13 mouse cellular contexts compared by ENCODE assay signal in genomic region chr3:148982370-148982769, GRCm38 (mm10). TPM values are rescaled to one million over a fixed set of nuclear protein-coding genes. Genes with fewer than 3 reads are reported as not detected.
DNase-seq lines count a peak whose midpoint lies in the region; ATAC-seq and TF ChIP-seq lines count a peak whose summit lies in the region.
"Had no signal": no experiment of that assay in that cellular context is flagged by ENCODE, and none has a peak within 500 bp of the region (broad histone marks: within the 10 kb centered on the region; RNA-seq: fewer than 3 reads in every experiment).

No protein-coding gene starts in this region.

- H3K79me2 ChIP-seq in macrophage (ENCODE audit: inconsistent target): peaks cover 71% of the 10 kb centered on the region; the same call in 1 of the 2 replicates

- no peak for TF ChIP-seq POLR2A in lung, adult 2 months (IDR thresholded peaks at IDR 0.05; ENCODE audit: borderline replicate concordance, extremely low read depth, low read depth, low read length)

- peak overlapping the region; percentile 46; the same call in 1 of the 2 replicates for H3K4me2 ChIP-seq in heart, embryonic 12.5 days
- 0 out of 2 replicates have a peak overlapping the region, but pooled peaks have one; percentile 13 for H3K4me2 ChIP-seq in intestine, postnatal 0 days (replicated peaks; ENCODE audit: low read depth)
- H3K4me2 ChIP-seq in intestine, embryonic 15.5 days (replicated peaks): no peak overlapping the region
- no peak overlapping the region for H3K4me2 ChIP-seq in midbrain, embryonic 11.5 days

- TF ChIP-seq CTCF in intestine, postnatal 0 days (IDR thresholded peaks at IDR 0.05; ENCODE audit: low read depth): no peak
- TF ChIP-seq CTCF in lung, adult 2 months (IDR thresholded peaks at IDR 0.05; ENCODE audit: insufficient read depth, low read length): no peak

- H3K27me3 ChIP-seq in heart, embryonic 12.5 days (replicated peaks): no peaks in the 10 kb centered on the region
- H3K27me3 ChIP-seq in intestine, postnatal 0 days (replicated peaks; ENCODE audit: control insufficient read depth, insufficient read depth, low read length): no peaks in the 10 kb centered on the region
- no peaks in the 10 kb centered on the region for H3K27me3 ChIP-seq in intestine, embryonic 15.5 days (replicated peaks)
- no peaks in the 10 kb centered on the region for H3K27me3 ChIP-seq in midbrain, embryonic 11.5 days (ENCODE audit: control insufficient read depth, insufficient read depth, low read length)

- ATAC-seq in heart, embryonic 12.5 days (ENCODE audit: insufficient number of reproducible peaks, low FRiP score): no peak
- no peak for ATAC-seq in intestine, postnatal 0 days
- no peak for ATAC-seq in intestine, embryonic 15.5 days
- ATAC-seq in midbrain, embryonic 11.5 days (ENCODE audit: low FRiP score): no peak
- ATAC-seq: forebrain, embryonic 14.5 days had no signal

- no peaks in the 10 kb centered on the region for H3K9me3 ChIP-seq in heart, embryonic 12.5 days (replicated peaks)
- no peaks in the 10 kb centered on the region for H3K9me3 ChIP-seq in intestine, postnatal 0 days (ENCODE audit: control insufficient read depth)
- H3K9me3 ChIP-seq in intestine, embryonic 15.5 days: no peaks in the 10 kb centered on the region
- H3K9me3 ChIP-seq in midbrain, embryonic 11.5 days (ENCODE audit: control insufficient read depth, low read length): no peaks in the 10 kb centered on the region

- DNase-seq in heart, adult 11 months: no peak
- peak; percentile 19 for DNase-seq in MN1 (ENCODE audit: low spot score)
- no peak for DNase-seq in midbrain, embryonic 11.5 days (ENCODE audit: low spot score, missing footprints)
- DNase-seq in lung, adult 2 months: no peak
- DNase-seq: adrenal gland, postnatal 25 days; cerebellum, postnatal 25 days; right cerebral cortex, postnatal 4 days had no signal

- WGBS in heart, embryonic 12.5 days: 56% methylated on average over 4 of the region's 4 CpGs
- 44% methylated on average over 4 of the region's 4 CpGs for WGBS in intestine, postnatal 0 days
- 69% methylated on average over 4 of the region's 4 CpGs for WGBS in intestine, embryonic 15.5 days
- WGBS in macrophage (ENCODE audit: missing documents): 14% methylated on average over 4 of the region's 4 CpGs
- WGBS in midbrain, embryonic 11.5 days: 90% methylated on average over 4 of the region's 4 CpGs
- WGBS in lung, adult 2 months: 42% methylated on average over 4 of the region's 4 CpGs

- no peak overlapping the region for H3K4me3 ChIP-seq in heart, embryonic 12.5 days
- H3K4me3 ChIP-seq in intestine, postnatal 0 days (ENCODE audit: low read depth, low read length): no peak overlapping the region
- no peak overlapping the region for H3K4me3 ChIP-seq in intestine, embryonic 15.5 days (replicated peaks)
- H3K4me3 ChIP-seq in macrophage (ENCODE audit: inconsistent target): no peak overlapping the region; the same call in 1 of the 2 replicates
- H3K4me3 ChIP-seq in midbrain, embryonic 11.5 days (ENCODE audit: low read depth, low read length): no peak overlapping the region
- H3K4me3 ChIP-seq in lung, adult 2 months (replicated peaks; ENCODE audit: extremely low read depth, low read depth, low read length): no peak overlapping the region

- H3K4me1 ChIP-seq in heart, embryonic 12.5 days (replicated peaks): peaks cover 51% of the 10 kb centered on the region
- H3K4me1 ChIP-seq in intestine, postnatal 0 days (replicated peaks; ENCODE audit: control insufficient read depth, insufficient read depth, low read length): no peaks in the 10 kb centered on the region
- H3K4me1 ChIP-seq in intestine, embryonic 15.5 days (replicated peaks): peaks cover 16% of the 10 kb centered on the region
- H3K4me1 ChIP-seq in midbrain, embryonic 11.5 days (ENCODE audit: control insufficient read depth, insufficient read depth, low read length): peaks cover 38% of the 10 kb centered on the region
- H3K4me1 ChIP-seq in lung, adult 2 months (ENCODE audit: control insufficient read depth, insufficient read depth, low read length): peaks cover 14% of the 10 kb centered on the region

- H3K9ac ChIP-seq in heart, embryonic 12.5 days: no peak overlapping the region
- no peak overlapping the region for H3K9ac ChIP-seq in intestine, postnatal 0 days (ENCODE audit: low read depth, low read length)
- no peak overlapping the region for H3K9ac ChIP-seq in intestine, embryonic 15.5 days
- no peak overlapping the region for H3K9ac ChIP-seq in midbrain, embryonic 11.5 days (ENCODE audit: low read length)

- H3K36me3 ChIP-seq in heart, embryonic 12.5 days: no peaks in the 10 kb centered on the region
- no peaks in the 10 kb centered on the region for H3K36me3 ChIP-seq in intestine, postnatal 0 days (ENCODE audit: control insufficient read depth, insufficient read depth)
- no peaks in the 10 kb centered on the region for H3K36me3 ChIP-seq in intestine, embryonic 15.5 days
- H3K36me3 ChIP-seq in macrophage (ENCODE audit: inconsistent target): no peaks in the 10 kb centered on the region
- H3K36me3 ChIP-seq in midbrain, embryonic 11.5 days (ENCODE audit: control insufficient read depth, insufficient read depth, low read length): no peaks in the 10 kb centered on the region

- H3K27ac ChIP-seq in heart, embryonic 12.5 days (ENCODE audit: poor library complexity, severe bottlenecking): no peak overlapping the region
- no peak overlapping the region for H3K27ac ChIP-seq in intestine, postnatal 0 days (ENCODE audit: low read depth, low read length)
- H3K27ac ChIP-seq in intestine, embryonic 15.5 days: no peak overlapping the region
- H3K27ac ChIP-seq in macrophage: peak overlapping the region; percentile 37
- no peak overlapping the region for H3K27ac ChIP-seq in midbrain, embryonic 11.5 days (ENCODE audit: low read depth, low read length)
- H3K27ac ChIP-seq: kidney, postnatal 0 days had no signal

RNA-seq across cellular contexts. Expression of gene Adgrl2, which starts 8.0 kb away (rescaled TPM):
- polyA plus RNA-seq in heart, embryonic 12.5 days (2016; fragmentation: Nextera tagmentation; extraction: Ambion mirVana): 48.1 and 52.2 TPM in 2 replicates
- polyA plus RNA-seq in intestine, postnatal 0 days (2015; fragmentation: Nextera tagmentation; extraction: Ambion mirVana): 20.4 and 21.3 TPM in 2 replicates
- 38.6 and 38.9 TPM in 2 replicates for polyA plus RNA-seq in intestine, embryonic 15.5 days (2015; fragmentation: Nextera tagmentation; extraction: Ambion mirVana)
- 100 to 1,000 TPM in 5 of 26 experiments, 10 to 100 TPM in 21; 13.5 to 457 (median 52.4) TPM for total RNA-seq in macrophage (2018; cell fraction: chromatin; rRNA removed)
- 100 to 1,000 TPM in 1 of 26 experiments, 10 to 100 TPM in 21, 1 to 10 TPM in 4; 6.8 to 101 (median 24.7) TPM for total RNA-seq in macrophage (2018; cell fraction: cytosol; rRNA removed)
- total RNA-seq in macrophage (2018; cell fraction: nucleus; rRNA removed): 100 to 1,000 TPM in 5 of 26 experiments, 10 to 100 TPM in 21; 14.4 to 325 (median 52.5) TPM
- polyA plus RNA-seq in macrophage (2018): 16.8 to 28.0 TPM (median 26.0 TPM) in 3 replicates
- polyA plus RNA-seq in midbrain, embryonic 11.5 days (2014; fragmentation: Nextera tagmentation; extraction: Ambion mirVana): 124 and 131 TPM in 2 replicates
- polyA plus RNA-seq in lung, adult 2 months (2012; rRNA removed): 92.7 and 94.3 TPM in 2 replicates

Comparison
In these comparisons a context has a peak if more than half of its experiments do, and no peak if none do; other contexts are left out.
1. H3K4me2 ChIP-seq: peak in heart, embryonic 12.5 days (single experiment) and intestine, postnatal 0 days (single experiment); none in intestine, embryonic 15.5 days (single experiment) and midbrain, embryonic 11.5 days (single experiment).